21 mouse cellular contexts compared by ENCODE assay signal in genomic region chr19:29050186-29050980, GRCm38 (mm10). TPM values are rescaled to one million over a fixed set of nuclear protein-coding genes. Genes with fewer than 3 reads are reported as not detected.
A peak's percentile ranks its signal among the peaks of the same experiment; 100 is the strongest.
DNase-seq lines count a peak whose midpoint lies in the region; ATAC-seq and TF ChIP-seq lines count a peak whose summit lies in the region.
"Had no signal": no experiment of that assay in that cellular context is flagged by ENCODE, and none has a peak within 500 bp of the region (broad histone marks: within the 10 kb centered on the region; RNA-seq: fewer than 3 reads in every experiment).

No protein-coding gene starts in this region.

- H3K79me2 ChIP-seq in liver, adult 2 months (ENCODE audit: control insufficient read depth, insufficient read depth, low read length), result peaks cover 5% of the 10 kb centered on the region

- H3K9me3 ChIP-seq in liver, embryonic 12.5 days (replicated peaks), result no peaks in the 10 kb centered on the region
- no peaks in the 10 kb centered on the region for H3K9me3 ChIP-seq in forebrain, embryonic 12.5 days
- H3K9me3 ChIP-seq: hindbrain, embryonic 13.5 days; limb, embryonic 10.5 days; limb, embryonic 15.5 days; midbrain, embryonic 13.5 days had no signal

- DNase-seq in liver, adult 2 months (ENCODE audit: extremely low read depth, low read depth, low spot score), result peak; percentile 80
- peak; percentile 49 for DNase-seq in ES-CJ7 (ENCODE audit: low read depth, low spot score)
- peak; percentile 65 for DNase-seq in ZHBTc4 (ENCODE audit: low read depth, low spot score)
- DNase-seq in lung, postnatal 36 days, result peak; percentile 72
- no peak for DNase-seq in heart, postnatal 36 days
- no peak for DNase-seq in cerebellum, adult 11-12 months
- DNase-seq: cerebellum, adult 8-10 months; cerebellum, postnatal 36 days; kidney, adult 9 months; kidney, postnatal 10 days; thymus, postnatal 14 days had no signal

- peaks cover 20% of the 10 kb centered on the region for H3K4me1 ChIP-seq in liver, adult 2 months (ENCODE audit: control insufficient read depth, insufficient read depth, low read length)
- H3K4me1 ChIP-seq in liver, embryonic 12.5 days, result peaks cover 61% of the 10 kb centered on the region
- peaks cover 17% of the 10 kb centered on the region for H3K4me1 ChIP-seq in forebrain, embryonic 12.5 days

- no peaks in the 10 kb centered on the region for H3K27me3 ChIP-seq in liver, adult 2 months (ENCODE audit: control insufficient read depth, insufficient read depth, low read length)
- no peaks in the 10 kb centered on the region for H3K27me3 ChIP-seq in liver, embryonic 12.5 days (replicated peaks)
- no peaks in the 10 kb centered on the region for H3K27me3 ChIP-seq in forebrain, embryonic 12.5 days
- H3K27me3 ChIP-seq: hindbrain, embryonic 13.5 days; limb, embryonic 15.5 days had no signal

- peak overlapping the region; percentile 37 for H3K9ac ChIP-seq in liver, adult 2 months (ENCODE audit: low read depth, low read length)
- no peak overlapping the region for H3K9ac ChIP-seq in liver, embryonic 12.5 days
- H3K9ac ChIP-seq in forebrain, embryonic 12.5 days, result no peak overlapping the region
- H3K9ac ChIP-seq: hindbrain, embryonic 13.5 days; limb, embryonic 15.5 days; midbrain, embryonic 13.5 days had no signal

- intact Hi-C loops in heart, postnatal 36 days (cut with DNase I), result no loop called here

- H3K27ac ChIP-seq in liver, adult 2 months (replicated peaks; ENCODE audit: insufficient read depth, low read depth, low read length), result peak overlapping the region; percentile 76
- no peak overlapping the region for H3K27ac ChIP-seq in liver, embryonic 12.5 days
- H3K27ac ChIP-seq in forebrain, embryonic 12.5 days, result no peak overlapping the region
- H3K27ac ChIP-seq: hindbrain, embryonic 13.5 days; limb, embryonic 10.5 days; limb, embryonic 15.5 days; macrophage; midbrain, embryonic 13.5 days had no signal

- 46% methylated on average over 9 of the region's 9 CpGs for WGBS in liver, adult 2 months
- WGBS in liver, embryonic 12.5 days (ENCODE audit: insufficient replicate concordance), result 70% methylated on average over 9 of the region's 9 CpGs
- 74% methylated on average over 9 of the region's 9 CpGs for WGBS in forebrain, embryonic 12.5 days

- H3K36me3 ChIP-seq in liver, adult 2 months (ENCODE audit: control insufficient read depth, insufficient read depth, low read length), result no peaks in the 10 kb centered on the region
- H3K36me3 ChIP-seq in liver, embryonic 12.5 days, result no peaks in the 10 kb centered on the region
- H3K36me3 ChIP-seq in forebrain, embryonic 12.5 days (replicated peaks), result no peaks in the 10 kb centered on the region
- H3K36me3 ChIP-seq: hindbrain, embryonic 13.5 days; limb, embryonic 10.5 days; limb, embryonic 15.5 days; midbrain, embryonic 13.5 days had no signal

- no peak overlapping the region for H3K4me3 ChIP-seq in liver, adult 2 months (ENCODE audit: insufficient read depth, low read depth, low read length)
- no peak overlapping the region for H3K4me3 ChIP-seq in liver, embryonic 12.5 days
- no peak overlapping the region for H3K4me3 ChIP-seq in forebrain, embryonic 12.5 days (replicated peaks)
- H3K4me3 ChIP-seq: hindbrain, embryonic 13.5 days; limb, embryonic 10.5 days; limb, embryonic 15.5 days; midbrain, embryonic 13.5 days had no signal

- H3K4me2 ChIP-seq in liver, embryonic 12.5 days, result no peak overlapping the region
- no peak overlapping the region for H3K4me2 ChIP-seq in forebrain, embryonic 12.5 days
- H3K4me2 ChIP-seq: hindbrain, embryonic 13.5 days; limb, embryonic 15.5 days; midbrain, embryonic 13.5 days had no signal

- no peak for TF ChIP-seq POLR2A in liver, adult 2 months (IDR thresholded peaks at IDR 0.05; ENCODE audit: extremely low read depth, insufficient read depth, low read length)

- no peak for ATAC-seq in liver, embryonic 12.5 days
- ATAC-seq in forebrain, embryonic 12.5 days (ENCODE audit: low FRiP score), result no peak
- ATAC-seq: CD4-positive, CD25-positive, alpha-beta regulatory T cell, adult 4 months; forebrain, embryonic 16.5 days; intestine, embryonic 16.5 days; midbrain, embryonic 13.5 days had no signal

- TF ChIP-seq CTCF in liver, adult 2 months (IDR thresholded peaks at IDR 0.05; ENCODE audit: low read depth, low read length), result no peak

RNA-seq across cellular contexts. Expression of gene Ak3, which starts 2.6 kb away (rescaled TPM):
- 241 and 247 TPM in 2 replicates for total RNA-seq in liver, adult 2 months (2014; rRNA removed)
- 183 and 205 TPM in 2 replicates for polyA plus RNA-seq in liver, adult 2 months (2012; rRNA removed)
- 56.9 and 59.3 TPM in 2 replicates for polyA plus RNA-seq in liver, embryonic 12.5 days (2016; fragmentation: Nextera tagmentation; extraction: Ambion mirVana)
- 68.0 and 68.6 TPM in 2 replicates for polyA plus RNA-seq in forebrain, embryonic 12.5 days (2016; fragmentation: Nextera tagmentation; extraction: Ambion mirVana)
- total RNA-seq in heart, postnatal 36 days (2021), result 100 to 1,000 TPM in 1 of 2 experiments, 10 to 100 TPM in 1; 96.1 to 123 TPM

RNA-seq across cellular contexts. Expression of gene Rcl1, which starts 50.8 kb away (rescaled TPM):
- 117 and 132 TPM in 2 replicates for total RNA-seq in liver, adult 2 months (2014; rRNA removed)
- polyA plus RNA-seq in liver, adult 2 months (2012; rRNA removed), result 75.7 and 87.8 TPM in 2 replicates
- 81.1 and 83.7 TPM in 2 replicates for polyA plus RNA-seq in liver, embryonic 12.5 days (2016; fragmentation: Nextera tagmentation; extraction: Ambion mirVana)
- polyA plus RNA-seq in forebrain, embryonic 12.5 days (2016; fragmentation: Nextera tagmentation; extraction: Ambion mirVana), result 42.1 and 43.8 TPM in 2 replicates
- 1 to 10 TPM; 4.5 to 7.3 TPM for total RNA-seq in heart, postnatal 36 days (2021)

Comparison
In these comparisons a context has a peak if more than half of its experiments do, and no peak if none do; other contexts are left out.
1. DNase-seq: peak in liver, adult 2 months (single experiment), ES-CJ7 (single experiment), ZHBTc4 (single experiment) and lung, postnatal 36 days (single experiment); none in heart, postnatal 36 days (0 of 2) and cerebellum, adult 11-12 months (single experiment).